Mouse (Mus musculus) urinary bladder, adult 2 months (tissue): ENCODE results near the gene 2900026A02Rik. TPM values are rescaled to one million over a fixed set of nuclear protein-coding genes. Genes with fewer than 3 reads are reported as not detected.
A peak's percentile ranks its signal among the peaks of the same experiment; 100 is the strongest.

Source experiments
- DNase-seq: peaks from one replicate; pipeline ENCODE4 v3.0.0; 2022; ENCODE audit warnings: low spot score
- polyA plus RNA-seq: library from polyadenylated mRNA; depleted of rRNA; stranded (reverse); fragments of >200 nt; gene quantifications from 2 replicates; pipeline ENCODE4 v1.2.3, GENCODE M21; 2012

2900026A02Rik gene
- polyA plus RNA-seq, 1 experiment, result 18.1 TPM

- DNase-seq, result no peak
These were observed 45.9 kb downstream of the 2900026A02Rik start for GRCm38 (mm10) chr5:113174916-113175692.

GRCm38 (mm10) chr5:113173318-113173717 lies 47.7 kb downstream of the 2900026A02Rik start:
- DNase-seq, result no peak

GRCm38 (mm10) chr5:113171968-113172578 lies 49.0 kb downstream of the 2900026A02Rik start:
- no peak for DNase-seq

DNA sequence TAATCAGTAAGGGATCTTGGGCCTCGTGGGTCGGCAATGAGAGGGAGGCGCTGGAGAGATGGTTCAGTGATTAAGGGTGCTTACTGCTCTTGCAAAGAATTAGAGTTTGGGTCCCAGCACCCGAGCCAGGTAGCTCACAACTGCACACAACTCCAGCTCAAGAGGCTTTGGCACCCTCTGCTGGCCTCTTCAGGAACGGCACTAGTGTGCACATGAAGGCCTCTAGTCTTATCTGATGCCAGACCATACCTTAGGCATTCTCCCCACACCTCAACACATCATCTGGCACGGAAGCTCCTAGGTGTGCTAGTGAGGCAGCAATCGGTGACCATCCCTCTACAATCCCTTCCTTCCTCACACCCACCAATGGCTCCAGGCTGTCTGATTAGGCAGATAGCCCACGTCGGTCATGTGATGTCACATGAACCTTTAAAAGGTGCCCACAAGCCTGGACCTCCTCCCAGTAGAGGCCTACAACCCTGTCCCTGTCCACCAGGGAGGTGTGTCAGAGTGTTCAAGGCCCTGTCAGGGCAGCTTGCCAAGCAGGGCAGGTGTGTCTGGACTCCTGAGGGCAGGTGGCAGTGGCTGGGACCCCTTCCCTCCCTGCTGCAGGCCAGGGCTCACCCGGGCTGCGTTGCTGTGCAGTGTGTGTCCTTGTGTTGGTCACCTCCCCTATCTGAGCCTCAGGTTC lies 50.8 kb downstream of the 2900026A02Rik start:
- no peak for DNase-seq

- DNase-seq, result no peak
These were observed 53.3 kb downstream of the 2900026A02Rik start for GRCm38 (mm10) chr5:113167733-113168132.

- DNase-seq, result no peak
These were observed 55.6 kb downstream of the 2900026A02Rik start for GRCm38 (mm10) chr5:113165481-113165880.

DNA sequence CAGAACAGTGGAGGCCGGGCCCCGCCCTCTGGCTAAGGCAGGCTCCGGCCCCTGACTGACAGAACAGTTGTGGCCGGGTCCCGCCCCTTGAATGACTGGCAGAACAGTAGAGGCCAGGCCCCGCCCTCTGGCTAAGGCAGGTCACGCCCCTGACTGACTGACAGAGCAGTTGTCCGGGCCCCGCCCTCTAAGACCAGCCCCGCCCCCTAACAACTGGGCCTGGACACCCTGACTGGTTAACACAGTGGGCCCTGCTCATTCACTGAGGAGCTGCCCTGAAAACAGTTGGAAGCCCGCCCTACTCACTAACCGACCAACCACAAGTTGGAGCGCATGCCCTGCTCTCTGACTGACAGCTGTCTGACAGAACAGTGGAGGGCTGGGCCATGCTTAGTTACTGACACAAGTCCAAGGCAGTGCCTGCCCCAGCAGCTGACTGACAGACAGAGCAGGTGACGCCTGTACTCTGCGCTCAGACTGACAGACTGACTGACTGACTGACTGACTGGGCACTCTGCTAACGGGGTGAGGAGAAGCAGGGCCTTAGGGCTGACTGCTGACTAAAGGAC lies 56.1 kb downstream of the 2900026A02Rik start:
- DNase-seq, result no peak

- DNase-seq, result no peak
These were observed 56.6 kb downstream of the 2900026A02Rik start for GRCm38 (mm10) chr5:113164448-113164847.

DNA sequence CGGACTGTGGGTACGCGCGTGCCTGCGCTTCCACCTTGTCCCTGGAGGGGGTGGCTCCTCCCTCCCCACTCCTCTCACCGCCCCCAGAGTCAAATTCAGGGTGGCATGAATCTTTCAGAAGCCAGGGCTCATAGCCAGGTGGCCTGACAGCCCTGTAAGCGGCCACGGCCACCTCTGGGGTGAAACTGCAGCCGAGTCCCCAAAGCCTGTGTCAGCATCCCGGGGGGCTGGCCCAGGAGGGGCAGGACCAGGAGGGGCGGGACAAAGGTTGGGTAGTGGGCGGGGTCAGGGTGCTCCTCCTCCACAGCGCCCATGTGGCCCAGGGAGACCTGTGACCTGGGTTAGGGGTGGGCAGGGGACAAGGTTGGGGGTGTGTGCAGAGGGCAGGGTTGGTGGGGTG lies 57.9 kb downstream of the 2900026A02Rik start:
- DNase-seq, result no peak

DNA sequence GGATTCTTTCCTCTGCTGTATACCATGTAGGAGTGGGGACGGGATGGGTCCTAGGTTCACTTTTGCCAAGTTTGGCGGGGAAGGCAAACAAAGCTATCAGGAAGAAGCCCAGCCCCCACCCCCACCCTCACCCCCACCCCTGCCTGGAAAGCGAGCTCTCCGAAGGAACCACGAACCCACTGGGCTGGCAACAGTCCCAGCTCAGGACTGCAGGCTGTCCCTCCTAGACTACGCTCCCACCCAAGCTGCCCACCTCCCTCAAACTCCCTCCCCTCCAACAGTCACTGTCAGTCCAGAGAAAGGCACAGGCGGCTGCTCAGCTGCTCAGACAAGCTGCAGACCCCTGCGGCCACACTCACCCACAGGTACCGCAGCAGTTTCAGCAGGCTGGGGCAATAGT lies 58.3 kb downstream of the 2900026A02Rik start:
- no peak for DNase-seq

GRCm38 (mm10) chr5:113161576-113161975 lies 59.5 kb downstream of the 2900026A02Rik start:
- no peak for DNase-seq

DNA sequence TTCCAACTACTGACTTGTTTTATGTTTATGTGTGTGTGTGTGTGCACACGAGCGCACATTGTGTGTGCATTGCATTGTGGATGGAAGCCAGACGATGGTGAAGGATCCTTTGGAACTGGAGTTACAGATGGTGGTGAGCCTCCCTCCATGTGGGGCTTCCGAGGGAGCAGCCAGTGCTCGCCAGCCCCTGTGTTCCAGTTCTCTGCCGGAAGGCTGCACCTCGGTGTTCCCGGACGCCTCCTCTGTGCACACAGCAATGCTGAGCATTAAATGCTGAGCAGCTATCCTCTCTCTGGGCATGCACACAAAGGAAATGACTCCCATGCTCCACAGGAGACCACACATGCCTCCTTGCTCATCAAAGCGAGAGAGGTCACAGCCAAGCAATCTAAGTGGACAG lies 60.7 kb downstream of the 2900026A02Rik start:
- DNase-seq, result no peak

GRCm38 (mm10) chr5:113158759-113159355 lies 62.2 kb downstream of the 2900026A02Rik start:
- no peak for DNase-seq

GRCm38 (mm10) chr5:113157588-113157987 lies 63.4 kb downstream of the 2900026A02Rik start:
- DNase-seq, result no peak

DNA sequence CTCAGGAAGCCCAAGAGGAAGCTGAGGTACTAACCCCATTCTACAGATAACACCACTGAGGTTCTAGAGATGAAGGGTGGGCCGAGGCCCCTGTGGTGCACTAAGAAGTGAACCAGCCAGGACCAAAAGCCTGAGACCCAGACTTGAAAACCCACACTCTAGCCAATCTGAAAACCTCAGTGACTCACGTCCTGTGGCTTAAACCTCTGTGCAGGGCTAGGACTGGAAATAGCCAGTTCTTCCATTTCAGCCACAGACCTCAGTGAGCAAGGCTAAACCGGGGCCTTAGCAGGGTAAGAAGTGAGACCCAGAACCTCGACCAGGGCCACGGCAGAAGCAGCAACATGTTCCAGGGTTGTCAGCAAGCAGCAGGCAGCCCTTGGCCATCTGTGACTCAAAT lies 64.0 kb downstream of the 2900026A02Rik start:
- DNase-seq, result no peak

DNA sequence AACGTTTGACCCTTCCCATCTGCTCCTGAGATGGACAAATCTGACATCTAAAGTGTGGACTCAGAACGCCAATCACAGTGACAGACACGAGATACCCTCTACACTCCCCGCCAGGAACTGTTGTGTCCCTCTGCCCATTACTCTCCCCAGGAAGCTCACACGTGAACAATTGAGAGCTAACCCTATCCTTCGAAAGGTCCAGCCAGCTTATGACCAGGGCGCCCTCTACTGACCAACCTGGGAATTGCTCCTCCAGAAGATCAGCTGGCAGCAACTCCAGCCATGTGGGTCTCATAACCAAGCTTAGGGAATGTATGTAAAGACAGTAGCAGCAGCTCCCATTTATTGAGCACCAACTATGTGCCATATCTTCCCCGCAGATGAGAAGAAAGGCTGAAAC lies 65.9 kb downstream of the 2900026A02Rik start:
- peak; percentile 75 for DNase-seq

DNA sequence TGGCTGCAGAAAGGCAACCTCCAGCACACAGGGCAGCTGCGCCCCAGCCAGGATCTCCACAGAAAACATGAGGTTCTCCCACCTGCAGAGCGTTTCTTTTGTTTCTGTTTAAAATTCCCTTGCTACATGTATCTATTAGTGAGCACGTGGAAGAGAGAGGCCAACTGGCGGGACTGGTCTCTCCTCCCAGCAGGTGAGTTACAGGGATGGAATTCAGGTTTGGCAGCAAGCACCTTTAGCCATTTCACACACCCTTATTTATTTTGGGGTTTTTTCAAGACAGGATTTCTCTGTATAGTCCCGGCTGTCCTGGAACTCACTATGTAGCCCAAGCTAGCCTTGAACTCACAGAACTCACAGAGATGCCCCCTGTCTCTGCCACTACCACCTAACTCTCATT lies 66.6 kb downstream of the 2900026A02Rik start:
- DNase-seq, result no peak

DNA sequence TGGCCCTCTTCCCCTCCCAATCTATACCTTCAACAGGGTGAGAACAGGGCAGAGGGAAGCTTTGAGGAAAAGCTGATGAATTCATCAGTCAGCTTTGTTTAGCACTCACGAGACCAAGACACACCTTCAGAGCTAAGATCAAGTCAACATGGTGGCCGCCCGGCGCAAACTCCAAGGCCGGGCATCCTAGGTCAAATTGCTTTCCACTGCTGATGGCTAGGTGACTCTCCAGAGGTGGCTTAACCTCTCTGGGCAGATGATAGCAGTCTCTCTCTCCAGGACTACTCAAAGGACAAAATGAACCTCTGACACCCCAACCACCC lies 67.6 kb downstream of the 2900026A02Rik start:
- no peak for DNase-seq

- peak; percentile 84 for DNase-seq
These were observed 68.2 kb downstream of the 2900026A02Rik start for GRCm38 (mm10) chr5:113152663-113153507.

GRCm38 (mm10) chr5:113151554-113152103 lies 69.4 kb downstream of the 2900026A02Rik start:
- DNase-seq, result no peak
